Mouse (Mus musculus) olfactory bulb, adult 2 months (tissue): ENCODE measurements around the gene Ccp110. TPM values are rescaled to one million over a fixed set of nuclear protein-coding genes. Genes with fewer than 3 reads are reported as not detected.

ENCODE experiments used
- H3K27ac ChIP-seq: fragments of 200-500 bp; 2 replicates; pipeline ENCODE4 v1.5.1; 2012; ENCODE audit warnings: low read depth, low read length; ENCODE audit not compliant: insufficient read depth
- H3K4me1 ChIP-seq: fragments of 200-500 bp; 2 replicates; pipeline ENCODE4 v1.6.1; 2012; ENCODE audit warnings: low read length; ENCODE audit not compliant: control insufficient read depth, insufficient read depth
- H3K4me3 ChIP-seq: fragments of 200-500 bp; 2 replicates; pipeline ENCODE4 v1.5.1; 2012; ENCODE audit warnings: mild to moderate bottlenecking, low read depth, low read length, moderate library complexity; ENCODE audit not compliant: insufficient read depth
- CTCF ChIP-seq: fragments of 200-500 bp; IDR thresholded peaks from 2 replicates; pipeline ENCODE4 v1.5.1; 2012; ENCODE audit warnings: low read depth, mild to moderate bottlenecking, low read length, moderate library complexity; ENCODE audit not compliant: insufficient read depth
- POLR2A ChIP-seq: fragments of 200-500 bp; IDR thresholded peaks from 2 replicates; pipeline ENCODE4 v1.6.1; 2012; ENCODE audit warnings: mild to moderate bottlenecking, low read depth, low read length, moderate library complexity; ENCODE audit not compliant: insufficient read depth
- WGBS: fragments of 180-500 bp; shearing (Covaris S2); methylation state at CpG from one replicate; pipeline ENCODE4 v1.1.7; 2018; 5-methylcytosine and 5-hydroxymethylcytosine counted together
- polyA plus RNA-seq: library from polyadenylated mRNA; stranded (reverse); fragments of >200 nt; gene quantifications from 2 replicates; pipeline ENCODE4 v1.2.4, GENCODE M21; 2012; ENCODE audit warnings: low replicate concordance; ENCODE audit not compliant: missing spikeins, insufficient read depth, insufficient read length

Gene Ccp110
- polyA plus RNA-seq, 1 experiment = not detected

DNA sequence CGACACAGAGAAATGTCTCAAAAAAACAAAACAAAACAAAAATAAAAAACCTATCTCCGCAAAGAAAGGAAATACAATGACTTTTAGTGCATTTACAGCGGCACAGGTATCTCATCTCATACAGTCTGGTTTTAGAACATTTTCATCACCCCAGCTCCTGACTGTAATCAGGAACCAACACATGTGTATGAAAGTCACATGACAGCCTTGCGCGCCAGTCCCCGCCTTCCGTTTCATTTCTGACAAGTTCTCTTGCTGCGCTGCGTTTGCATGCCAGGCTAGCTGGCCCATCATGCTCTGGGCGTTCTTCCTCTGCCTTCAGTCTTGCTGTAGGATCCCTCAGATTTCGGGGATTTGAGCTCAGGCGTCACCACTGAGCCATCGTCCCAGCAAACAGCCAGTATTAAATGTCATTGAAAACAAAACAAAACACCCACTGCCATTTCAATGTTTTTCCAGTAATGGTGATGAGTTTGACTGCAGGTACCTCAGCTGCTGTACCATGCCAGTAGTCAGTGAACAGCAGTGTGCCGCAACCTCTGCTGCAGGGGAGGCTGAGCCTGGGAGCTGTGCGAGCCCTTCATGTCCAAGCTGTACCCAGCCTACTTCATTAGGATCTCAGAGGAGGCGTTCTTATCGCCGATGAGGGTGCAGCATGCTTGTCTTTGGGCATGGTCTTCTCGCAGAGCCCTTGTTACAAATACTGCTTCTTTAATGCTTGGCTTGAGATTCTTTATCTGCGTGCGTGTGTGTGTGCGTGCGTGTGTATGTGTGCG lies 44.3 kb downstream of the Ccp110 start:
- Histone ChIP-seq H3K27ac (no peak overlapping the region), H3K4me3 (no peak overlapping the region), H3K4me1 (no peaks in the 10 kb centered on the region)
- 89% methylated on average over 24 of the region's 24 CpGs for WGBS
- TF ChIP-seq POLR2A (no peak), CTCF (no peak)

DNA sequence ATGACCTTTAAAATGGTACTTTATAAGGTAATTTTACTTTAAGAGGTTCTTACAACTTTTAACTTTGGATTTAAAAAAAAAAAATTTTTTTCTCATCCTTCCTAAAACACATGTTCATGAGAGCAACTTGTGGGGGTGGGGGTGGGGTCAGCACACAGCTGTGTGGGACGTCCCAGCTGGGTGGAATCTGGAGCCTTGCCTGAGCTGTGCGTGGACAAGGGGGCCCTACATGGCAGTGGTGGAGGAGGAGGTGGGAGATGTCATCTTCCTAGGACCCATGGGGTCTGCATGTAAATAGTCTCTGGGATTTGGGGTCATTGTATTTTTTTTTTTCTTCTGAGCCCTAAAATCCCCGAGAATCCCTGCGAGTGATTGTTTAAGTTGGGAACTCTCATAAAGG lies 46.0 kb downstream of the Ccp110 start:
- TF ChIP-seq CTCF (no peak), POLR2A (no peak)
- Histone ChIP-seq H3K27ac (no peak overlapping the region), H3K4me3 (no peak overlapping the region), H3K4me1 (no peaks in the 10 kb centered on the region)
- WGBS = 73% methylated on average over 4 of the region's 4 CpGs

DNA sequence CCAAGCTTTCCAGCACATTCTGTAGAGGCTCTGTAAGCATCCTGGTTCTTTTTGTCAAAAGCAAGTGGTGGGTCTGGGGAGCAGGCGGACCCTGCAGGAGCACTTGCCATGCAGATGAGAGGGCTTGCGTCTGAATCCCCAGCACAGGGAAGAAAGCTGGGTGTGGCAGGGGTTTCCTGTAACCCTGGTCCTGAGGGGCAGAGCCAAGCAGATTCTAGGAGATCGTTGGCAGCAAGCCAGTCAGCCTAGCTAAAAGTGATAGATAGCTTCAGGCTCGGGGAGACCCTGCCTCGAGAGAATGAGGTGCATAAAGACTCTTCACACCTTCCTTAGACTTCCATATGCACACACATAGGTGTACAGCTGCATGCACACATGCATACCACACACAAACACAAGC lies 47.0 kb downstream of the Ccp110 start:
- H3K4me3 ChIP-seq = no peak overlapping the region
- TF ChIP-seq CTCF (no peak), POLR2A (no peak)
- WGBS = 55% methylated on average over 5 of the region's 5 CpGs
- H3K27ac ChIP-seq = no peak overlapping the region
- no peaks in the 10 kb centered on the region for H3K4me1 ChIP-seq

DNA sequence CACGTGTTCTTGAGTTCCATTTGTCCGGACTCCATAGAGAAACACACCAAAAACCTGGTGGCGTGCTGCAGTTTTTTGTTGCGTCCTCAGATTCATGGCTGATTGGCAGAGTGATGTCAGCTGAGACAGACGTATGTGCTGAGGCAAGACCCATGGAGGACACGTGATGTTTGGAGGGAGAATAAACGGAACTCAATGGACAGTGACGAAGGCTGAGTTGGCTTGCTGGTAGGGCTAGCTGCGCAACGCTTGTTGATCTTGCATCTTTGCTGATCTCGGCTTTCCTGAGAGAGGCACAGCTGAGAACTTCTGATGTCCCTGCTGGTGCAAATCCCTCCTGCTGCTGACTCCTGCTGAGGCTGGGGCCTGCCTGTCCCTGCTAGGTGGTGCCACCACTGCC lies 51.6 kb downstream of the Ccp110 start:
- TF ChIP-seq CTCF (no peak), POLR2A (no peak)
- no peak overlapping the region for H3K4me3 ChIP-seq
- WGBS = 92% methylated on average over 11 of the region's 11 CpGs

DNA sequence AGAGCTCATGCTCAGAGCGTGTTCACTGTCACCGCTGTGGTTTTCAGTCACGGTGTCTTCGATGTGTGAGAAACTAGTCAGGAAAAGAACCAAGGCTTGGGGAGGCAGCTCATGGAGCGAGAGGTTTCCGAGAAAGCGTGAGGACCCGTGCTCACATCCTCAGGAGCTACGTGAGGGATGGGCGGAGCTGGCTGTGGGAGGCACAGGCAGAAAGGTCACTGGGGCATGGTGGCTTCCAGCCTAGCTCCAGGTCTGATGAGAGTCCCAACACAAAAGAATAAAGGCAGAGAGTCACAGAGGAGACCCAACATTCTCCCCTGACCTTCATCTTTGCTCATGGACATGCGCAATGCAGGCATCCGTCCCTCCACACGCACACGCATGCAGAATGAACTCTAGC lies 52.4 kb downstream of the Ccp110 start:
- WGBS = 84% methylated on average over 14 of the region's 14 CpGs
- TF ChIP-seq CTCF = no peak
- no peak for TF ChIP-seq POLR2A
- Histone ChIP-seq H3K27ac (no peak overlapping the region), H3K4me3 (no peak overlapping the region), H3K4me1 (peaks cover 8% of the 10 kb centered on the region)

More for the DNA sequence above, 51.6 kb downstream of the Ccp110 start:
- Histone ChIP-seq H3K27ac (no peak overlapping the region), H3K4me1 (peaks cover 8% of the 10 kb centered on the region)

DNA sequence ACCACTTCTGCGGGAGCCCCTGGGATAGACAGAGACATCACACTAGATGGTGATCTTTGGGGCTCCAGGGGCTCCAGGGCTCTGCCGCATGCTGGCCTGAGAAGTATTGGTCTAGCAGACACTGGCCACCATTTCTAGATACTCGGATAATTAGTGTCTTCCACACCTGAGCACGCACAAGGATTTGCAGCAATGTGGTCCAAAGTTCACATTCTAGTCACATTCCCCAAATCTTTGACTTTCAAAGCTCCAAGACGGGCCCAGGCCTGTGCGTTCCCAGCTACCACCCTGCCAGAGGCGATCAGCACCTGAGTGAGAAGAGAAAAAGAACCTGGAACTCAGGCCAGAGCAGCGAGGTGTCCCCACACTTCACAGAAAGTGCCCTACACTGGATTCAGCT lies 53.3 kb downstream of the Ccp110 start:
- WGBS = 68% methylated on average over 8 of the region's 8 CpGs
- peaks cover 8% of the 10 kb centered on the region for H3K4me1 ChIP-seq
- no peak overlapping the region for H3K4me3 ChIP-seq
- no peak overlapping the region for H3K27ac ChIP-seq
- TF ChIP-seq POLR2A (no peak), CTCF (no peak)

DNA sequence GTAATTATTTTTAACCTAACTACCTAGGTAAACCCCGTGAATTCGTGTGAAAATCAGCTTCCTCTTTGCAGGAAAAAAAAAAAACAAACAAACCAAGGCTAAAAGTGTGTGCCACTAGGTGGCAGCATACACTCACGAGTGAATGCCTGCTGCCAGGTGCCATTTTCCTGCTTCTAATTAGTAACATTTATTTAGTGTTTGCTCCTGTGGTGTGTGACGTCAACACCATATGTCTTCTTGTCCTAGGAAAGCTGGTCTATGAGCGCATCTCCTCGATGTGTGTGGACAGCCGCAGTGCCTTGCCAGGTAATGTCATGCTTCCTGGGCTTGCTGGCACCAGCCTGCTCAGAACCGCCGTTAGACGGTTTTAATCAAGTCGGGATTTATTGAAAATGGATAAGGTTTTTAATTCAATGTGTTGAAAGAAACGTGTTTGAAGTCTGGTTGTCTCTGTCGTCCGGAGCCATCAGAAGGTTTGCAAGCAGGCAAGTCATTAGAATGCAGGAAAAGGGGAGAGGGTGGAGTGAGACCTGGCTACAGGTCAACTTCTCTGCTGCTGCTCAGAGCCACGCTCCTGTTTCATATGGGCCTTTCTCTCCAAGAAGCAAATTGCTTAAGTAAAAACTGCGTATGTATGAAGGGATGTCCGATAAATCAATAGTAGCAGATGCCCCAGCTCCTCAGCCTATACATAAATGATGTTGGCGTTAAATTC lies 53.9 kb downstream of the Ccp110 start:
- peak overlapping the region; percentile 17; the same call in 1 of the 2 replicates for H3K27ac ChIP-seq
- peaks cover 8% of the 10 kb centered on the region for H3K4me1 ChIP-seq
- TF ChIP-seq CTCF = no peak
- no peak for TF ChIP-seq POLR2A
- WGBS = 33% methylated on average over 18 of the region's 18 CpGs
- H3K4me3 ChIP-seq = peak overlapping the region; percentile 20

DNA sequence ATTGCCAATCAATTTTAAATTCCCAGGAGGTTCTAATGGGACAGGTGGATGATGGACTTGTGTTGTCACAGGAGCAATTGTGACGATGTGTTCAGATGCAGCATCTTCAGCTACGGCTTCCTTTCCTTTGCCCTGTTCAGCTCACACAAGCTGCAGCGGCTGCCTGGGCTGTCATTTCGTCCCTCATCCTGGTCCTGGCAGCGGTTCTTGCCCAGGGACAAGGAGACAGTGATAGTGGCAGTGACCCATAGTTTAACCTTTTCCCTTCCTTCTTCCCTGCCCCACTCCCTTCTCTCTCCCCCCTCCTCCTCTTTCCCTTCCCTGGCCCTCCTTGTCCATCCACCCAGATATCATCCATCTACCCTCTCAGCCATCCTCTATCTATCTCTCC lies 54.5 kb downstream of the Ccp110 start:
- WGBS = 89% methylated on average over 5 of the region's 5 CpGs
- Histone ChIP-seq H3K27ac (no peak overlapping the region), H3K4me3 (no peak overlapping the region), H3K4me1 (peaks cover 8% of the 10 kb centered on the region)
- TF ChIP-seq POLR2A (no peak), CTCF (no peak)

DNA sequence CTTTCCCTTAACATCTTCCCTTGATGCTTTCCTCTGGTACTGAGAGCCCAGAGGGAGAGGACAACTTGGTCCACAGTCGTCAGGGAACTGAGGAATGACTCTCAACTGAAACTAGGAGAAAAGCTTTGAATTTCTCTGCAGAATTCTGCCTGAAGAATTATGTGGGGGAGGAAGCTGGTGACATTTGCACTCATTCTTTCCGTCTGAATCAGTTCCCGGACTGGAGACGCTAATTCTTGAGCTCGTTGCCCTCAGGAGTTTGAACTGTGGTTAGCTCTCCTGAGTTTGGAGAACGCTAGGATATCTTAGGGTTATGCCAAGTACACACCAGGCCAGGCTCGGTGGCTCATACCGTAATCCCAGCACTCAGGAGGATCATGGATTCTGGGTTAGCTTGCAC lies 56.9 kb downstream of the Ccp110 start:
- TF ChIP-seq POLR2A (no peak), CTCF (no peak)
- H3K27ac ChIP-seq = no peak overlapping the region
- 54% methylated on average over 8 of the region's 8 CpGs for WGBS
- no peak overlapping the region for H3K4me3 ChIP-seq
- H3K4me1 ChIP-seq = peaks cover 8% of the 10 kb centered on the region
